Mouse (Mus musculus) mature B cell (primary cell): Measurements from ENCODE around the gene Cnbd2.

Experiments
- in situ Hi-C: fragments of 300-500 bp; cut with MboI; formaldehyde crosslinking; loops from 2 replicates; pipeline ENCODE4 v1.14.3; 2019

Cnbd2 gene

GRCm38 (mm10) chr2:156311841-156312291 is 233 bp upstream of the Cnbd2 start:
- in situ Hi-C loops = no loop called here

GRCm38 (mm10) chr2:156313153-156313552 is 1.1 kb downstream of the Cnbd2 start:
- in situ Hi-C loops = no loop called here

DNA sequence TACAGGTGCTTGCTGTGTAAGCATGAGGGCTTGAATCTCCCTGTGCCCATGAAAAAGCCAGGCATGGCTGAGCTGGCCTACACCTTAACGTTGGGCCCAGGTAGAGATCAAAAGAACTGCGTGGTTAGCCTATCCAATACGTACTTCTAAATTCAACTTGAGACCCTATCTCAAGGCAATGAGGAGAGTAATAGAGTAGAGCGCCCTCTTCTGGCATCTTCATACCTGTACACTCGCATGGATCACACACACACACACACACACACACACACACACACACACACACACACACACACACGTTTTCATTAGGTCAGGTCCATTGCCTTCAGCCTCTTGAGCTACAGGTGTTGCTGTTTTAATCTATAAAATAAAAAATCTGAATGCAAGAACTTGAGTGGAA is 2.7 kb downstream of the Cnbd2 start:
- in situ Hi-C loops = no loop called here

DNA sequence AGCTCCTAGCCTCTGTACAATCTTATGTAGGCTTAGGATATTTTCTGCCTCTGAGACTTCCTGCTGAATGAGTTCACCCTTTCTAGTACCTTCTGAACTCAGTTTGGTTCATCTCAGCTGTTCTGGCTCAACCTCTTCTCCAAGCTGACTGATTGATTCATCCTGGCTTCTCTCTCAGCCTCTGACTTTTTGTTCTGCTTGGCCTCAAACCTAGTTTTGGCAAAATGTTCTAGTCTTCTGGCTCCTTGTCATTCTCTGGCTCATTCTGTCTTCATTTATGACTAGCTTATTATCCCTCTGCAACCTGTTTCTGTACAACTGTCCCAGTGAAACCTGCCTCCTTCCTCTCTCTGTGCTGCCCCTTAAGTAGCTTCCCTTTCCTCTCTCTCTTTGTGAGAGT is 6.4 kb downstream of the Cnbd2 start:
- in situ Hi-C loops = no loop called here

- in situ Hi-C loops = no loop called here
Measured at GRCm38 (mm10) chr2:156321538-156321937, 9.4 kb downstream of the Cnbd2 start.

DNA sequence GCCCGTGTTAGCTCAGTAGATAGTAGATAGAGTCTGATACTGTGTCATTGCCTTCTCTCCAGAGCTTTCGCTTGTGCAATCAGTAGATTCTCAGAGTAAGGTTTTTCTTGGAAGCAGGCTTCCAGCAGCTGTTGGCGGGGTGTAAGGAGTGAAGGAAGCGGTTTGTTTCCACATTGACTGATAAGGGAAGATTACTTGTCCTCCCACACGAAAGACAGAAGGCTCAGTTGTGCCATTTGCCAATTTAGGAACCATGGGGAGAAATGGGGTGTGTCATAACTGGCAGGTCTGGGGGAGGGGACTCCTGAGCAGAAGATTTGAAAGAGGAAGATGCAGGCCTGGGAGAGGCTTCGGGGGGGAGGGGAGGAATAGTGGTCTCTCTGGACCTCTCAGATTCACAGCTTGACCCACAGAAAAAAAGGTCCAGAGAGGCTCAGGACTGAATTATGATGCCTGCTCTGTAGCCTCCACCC is 12.1 kb downstream of the Cnbd2 start:
- in situ Hi-C loops = no loop called here

- in situ Hi-C loops = no loop called here
Measured at GRCm38 (mm10) chr2:156324681-156325080, 12.6 kb downstream of the Cnbd2 start.

- in situ Hi-C loops = no loop called here
Measured at GRCm38 (mm10) chr2:156330681-156331080, 18.6 kb downstream of the Cnbd2 start.

GRCm38 (mm10) chr2:156331446-156331965 is 19.4 kb downstream of the Cnbd2 start:
- in situ Hi-C loops = no loop called here

GRCm38 (mm10) chr2:156340078-156340477 is 28.0 kb downstream of the Cnbd2 start:
- in situ Hi-C loops = no loop called here

GRCm38 (mm10) chr2:156344775-156345532 is 32.9 kb downstream of the Cnbd2 start:
- in situ Hi-C loops = no loop called here

GRCm38 (mm10) chr2:156348812-156349211 is 36.7 kb downstream of the Cnbd2 start:
- in situ Hi-C loops = no loop called here

DNA sequence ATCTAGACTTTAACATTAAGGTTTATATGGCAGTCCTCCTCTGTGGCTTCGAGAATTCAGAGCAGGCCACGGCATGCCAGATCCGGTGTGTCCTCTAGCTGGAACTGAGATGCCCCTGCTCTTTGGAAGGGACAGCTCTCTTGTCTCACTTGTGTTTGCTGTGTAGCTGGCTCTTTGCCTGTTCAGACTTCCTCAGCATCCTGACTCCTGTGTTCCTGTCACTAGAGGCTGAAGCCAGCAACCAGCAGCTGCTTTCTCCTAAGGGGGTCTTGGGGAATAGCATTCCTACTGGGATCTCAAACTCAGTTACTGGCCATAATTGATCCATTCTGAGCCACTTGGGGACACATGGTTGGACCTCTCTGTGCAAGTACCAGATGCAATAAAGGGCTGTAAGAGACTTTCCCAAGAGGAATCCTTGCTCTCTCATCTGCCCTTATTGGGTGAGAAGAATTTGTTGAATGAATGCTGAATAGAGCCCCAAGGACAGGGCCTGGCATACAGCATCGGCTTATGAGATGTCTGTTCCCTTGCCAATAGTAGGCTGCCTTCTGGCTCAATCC is 37.3 kb downstream of the Cnbd2 start:
- in situ Hi-C loops = no loop called here

GRCm38 (mm10) chr2:156351243-156351642 is 39.1 kb downstream of the Cnbd2 start:
- in situ Hi-C loops = no loop called here

GRCm38 (mm10) chr2:156352413-156353165 is 40.5 kb downstream of the Cnbd2 start:
- in situ Hi-C loops = no loop called here

- in situ Hi-C loops = no loop called here
Measured at GRCm38 (mm10) chr2:156353265-156353692, 41.2 kb downstream of the Cnbd2 start.

DNA sequence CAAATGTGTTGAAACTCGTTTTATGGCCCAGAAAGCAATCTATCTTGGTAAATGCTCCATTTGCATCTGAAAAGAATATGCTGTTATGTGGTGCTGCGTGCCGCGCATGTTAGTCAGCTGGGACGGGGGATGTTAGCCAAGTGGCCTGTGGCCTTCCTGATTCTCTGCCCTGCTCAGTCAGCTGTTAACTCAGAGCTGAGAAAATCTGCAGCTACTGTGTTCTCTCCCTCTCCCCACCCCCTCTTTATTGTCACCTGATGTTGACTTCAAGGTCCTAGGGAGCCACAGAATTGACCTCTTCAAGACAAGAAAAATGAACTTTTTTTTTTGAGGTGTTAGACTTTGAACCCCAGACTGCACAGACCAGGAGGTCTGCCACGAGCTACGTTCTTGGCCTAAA is 43.9 kb downstream of the Cnbd2 start:
- in situ Hi-C loops = no loop called here

- in situ Hi-C loops = no loop called here
Measured at GRCm38 (mm10) chr2:156368465-156368864, 56.4 kb downstream of the Cnbd2 start.

- in situ Hi-C loops = no loop called here
Measured at GRCm38 (mm10) chr2:156370896-156371295, 58.8 kb downstream of the Cnbd2 start.

DNA sequence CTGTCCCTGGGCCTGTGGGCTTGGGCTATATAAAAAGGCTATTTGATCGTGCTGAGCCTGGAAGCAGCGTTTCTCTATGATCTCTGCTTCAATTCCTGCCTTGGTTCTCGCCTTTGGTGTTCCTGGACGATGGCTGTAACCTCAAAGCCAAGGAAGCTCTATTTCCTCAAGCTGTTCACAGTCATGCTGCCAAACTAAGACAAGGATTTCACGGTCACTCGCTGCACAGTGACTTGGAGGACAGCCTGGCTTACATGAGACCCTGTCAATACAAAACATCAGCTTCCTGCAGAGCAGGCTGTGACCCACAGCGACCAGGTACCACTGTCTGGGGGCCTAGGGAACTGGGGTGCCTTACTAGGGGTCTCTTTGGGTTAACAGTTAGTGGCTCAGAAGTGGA is 64.9 kb downstream of the Cnbd2 start:
- in situ Hi-C loops = no loop called here

GRCm38 (mm10) chr2:156379929-156380328 is 67.8 kb downstream of the Cnbd2 start:
- in situ Hi-C loops = no loop called here

DNA sequence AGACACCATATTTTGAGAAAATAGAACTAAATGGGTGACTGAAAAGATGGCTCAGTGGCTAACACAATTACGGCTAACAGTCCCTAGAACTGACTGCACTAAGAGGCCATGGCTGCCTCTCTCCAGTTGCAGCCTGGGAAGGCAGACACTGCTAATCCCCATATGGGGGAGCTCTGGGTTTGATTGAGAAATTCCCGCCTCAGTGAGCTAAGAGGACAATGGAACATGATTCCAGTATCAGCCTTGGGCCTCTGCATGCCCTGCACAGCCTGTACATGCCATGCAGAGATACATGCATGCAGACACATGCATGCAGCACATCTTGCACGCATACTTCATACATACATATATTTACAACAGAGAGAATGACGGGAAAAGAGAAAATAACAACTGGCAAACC is 69.3 kb downstream of the Cnbd2 start:
- in situ Hi-C loops = no loop called here
